Mouse (Mus musculus) layer of hippocampus, adult 9-10 months (tissue): ENCODE measurements at regions not wholly inside any gene's neighbourhood (a gene's known extent, or its start where the extent isn't known, plus 50 kb on each side); places are given as distances from the start of the nearest gene placed in this dataset.

Source experiments
- DNase-seq: peaks from one replicate; pipeline ENCODE4 v3.0.0; 2022; ENCODE audit warnings: low spot score

DNA sequence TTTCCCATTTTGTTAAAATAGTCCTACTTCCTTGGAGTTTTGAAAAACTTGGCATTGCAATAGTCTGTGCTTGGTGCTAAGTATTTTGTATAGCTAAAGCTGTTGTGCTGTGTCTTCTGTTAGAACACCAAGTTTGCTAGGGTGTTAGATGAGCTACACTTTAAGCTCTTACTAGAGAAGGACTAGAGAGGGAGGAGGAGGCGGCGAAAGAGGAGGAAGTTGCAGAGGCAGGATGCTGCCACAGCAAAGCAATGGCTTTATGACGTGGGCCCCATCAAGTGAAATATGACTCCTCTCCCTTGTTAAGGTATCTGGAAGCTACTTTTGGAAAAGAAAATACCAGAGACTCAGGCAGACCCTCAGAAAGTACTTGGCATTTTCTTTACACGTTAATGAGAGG is 167.8 kb upstream of the Pik3r1 start:
- DNase-seq = no peak

DNA sequence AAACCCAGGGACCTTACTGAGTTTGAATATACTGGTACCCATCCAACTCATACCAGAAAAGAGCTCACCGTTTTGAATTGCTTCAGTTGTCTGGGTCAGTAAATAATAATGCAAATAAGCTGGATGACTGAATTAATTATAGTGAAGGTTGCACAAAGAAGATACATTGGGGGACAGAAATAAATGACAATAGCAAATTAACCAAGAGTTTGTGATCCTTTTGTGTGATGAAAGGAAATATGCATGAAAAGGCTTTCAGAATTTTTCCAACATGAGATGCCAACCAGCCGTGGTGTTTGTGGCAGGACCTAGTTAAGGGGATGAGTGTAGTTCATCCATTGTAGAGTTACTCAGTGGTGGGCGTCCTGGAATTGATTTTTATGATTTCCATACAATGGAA is 186.5 kb upstream of the Pik3r1 start:
- no peak for DNase-seq

DNA sequence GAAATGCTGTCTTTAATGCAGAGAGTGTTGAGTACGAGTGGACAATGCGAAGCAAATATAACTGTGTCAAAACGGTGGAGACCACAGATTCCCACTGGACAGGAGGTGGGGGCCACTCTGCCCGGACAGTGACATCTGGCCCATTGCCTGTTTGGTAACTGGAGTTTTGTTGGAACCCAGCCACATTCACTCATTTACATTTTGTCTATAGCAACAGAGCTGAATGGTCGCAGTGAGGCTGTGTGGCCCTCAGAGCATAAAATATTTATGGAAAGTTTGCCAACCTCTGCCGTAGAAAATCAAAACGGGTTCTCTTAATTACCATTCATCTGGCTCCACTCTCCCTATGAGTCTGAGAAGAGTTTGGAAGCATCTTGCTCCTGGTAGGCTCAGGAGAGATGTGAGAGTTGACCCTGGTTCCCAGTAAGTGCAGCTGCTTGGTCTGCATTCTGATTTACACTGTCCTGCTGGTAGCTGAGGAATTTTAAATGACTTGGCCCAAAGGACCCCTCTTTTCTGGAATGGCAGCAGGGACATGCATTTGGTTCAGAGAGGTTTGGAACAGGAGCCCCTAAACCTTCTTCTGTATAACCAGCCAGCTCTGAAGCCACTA is 187.9 kb upstream of the Pik3r1 start:
- DNase-seq = no peak

DNA sequence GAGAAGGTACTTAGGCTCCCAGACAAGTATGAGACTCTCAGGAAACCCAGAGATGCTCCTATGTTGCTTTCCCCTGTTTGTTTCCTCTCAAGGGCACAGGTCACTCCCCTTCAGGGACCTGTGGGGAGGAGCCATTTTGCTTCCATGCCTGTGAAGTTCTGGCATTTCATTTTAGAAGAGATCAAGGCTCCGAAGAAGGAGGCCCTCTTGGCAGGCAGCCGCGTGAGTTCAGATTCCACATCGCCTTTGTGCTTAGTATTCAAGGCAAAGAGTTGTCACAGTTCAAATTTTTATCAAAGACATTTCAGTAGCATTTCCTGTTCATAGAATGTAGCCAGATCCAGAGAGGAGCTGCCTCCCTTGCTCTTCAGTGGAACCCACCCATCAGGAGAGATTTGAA is 189.8 kb upstream of the Pik3r1 start:
- DNase-seq = no peak

DNA sequence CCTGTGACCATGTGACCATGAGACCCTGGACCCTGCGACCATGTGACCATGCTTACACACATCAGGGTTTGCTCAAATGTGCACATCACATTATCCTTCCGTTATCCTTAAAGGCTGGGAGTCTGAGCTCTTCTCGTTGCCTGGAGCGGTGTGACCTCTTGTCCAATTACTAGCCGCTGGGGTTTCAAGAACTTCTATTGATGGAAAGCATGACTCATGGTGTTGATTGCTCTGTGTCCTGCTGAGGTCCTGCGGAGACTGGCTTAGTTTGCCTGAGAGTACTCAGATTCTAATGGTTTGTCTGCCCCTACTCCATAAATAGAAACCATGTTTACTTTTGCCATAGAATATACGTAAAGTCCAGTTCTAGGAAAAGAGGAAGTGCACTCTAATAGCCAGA is 197.5 kb upstream of the Pik3r1 start:
- DNase-seq = no peak

DNA sequence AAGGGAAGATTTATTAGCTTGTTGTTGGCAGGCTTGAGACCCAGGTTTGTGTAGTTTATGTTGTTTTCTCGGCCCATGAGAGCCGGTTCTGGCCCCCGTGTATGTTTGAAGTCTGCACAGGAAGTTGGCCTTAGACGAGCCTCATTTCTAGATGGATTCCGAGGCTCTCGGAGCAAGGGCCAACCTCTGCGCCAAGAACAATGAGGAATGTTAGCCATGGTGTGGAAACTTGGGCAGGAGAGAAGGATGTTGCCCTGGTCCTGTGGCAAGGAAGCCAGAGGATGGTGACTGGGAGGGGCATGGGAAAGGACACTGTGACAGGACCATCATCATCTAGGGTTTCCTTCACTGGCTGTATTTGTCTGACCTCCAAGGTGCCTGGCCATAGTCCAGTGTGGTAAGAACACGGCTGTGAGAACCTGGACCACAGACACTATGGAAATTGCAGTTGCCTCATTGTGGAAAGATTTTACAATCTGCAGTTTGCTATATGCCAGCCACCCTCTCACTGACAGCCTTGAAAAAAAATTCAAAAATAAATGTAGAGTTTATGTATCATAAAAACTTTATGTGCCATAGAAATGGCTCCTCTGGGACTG is 198.9 kb upstream of the Pik3r1 start:
- no peak for DNase-seq

DNA sequence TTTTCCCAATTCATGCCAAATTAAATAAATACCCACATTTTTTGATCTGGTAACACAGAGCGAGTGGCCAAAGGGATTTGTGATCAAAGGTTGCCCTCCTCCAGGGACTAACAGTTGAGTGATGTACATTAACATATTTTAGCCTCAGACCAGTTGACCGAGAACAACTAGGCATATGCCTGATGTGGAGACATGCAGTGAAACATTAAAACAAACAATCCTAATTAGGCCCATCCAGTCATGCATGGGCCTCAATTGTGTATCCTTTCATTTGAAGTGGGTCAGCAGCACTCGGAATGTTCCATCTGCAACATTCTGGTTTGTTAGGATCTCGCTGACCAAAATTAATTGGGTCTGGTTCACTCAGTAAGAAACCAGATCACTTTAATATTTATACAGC is 199.4 kb upstream of the Pik3r1 start:
- no peak for DNase-seq

DNA sequence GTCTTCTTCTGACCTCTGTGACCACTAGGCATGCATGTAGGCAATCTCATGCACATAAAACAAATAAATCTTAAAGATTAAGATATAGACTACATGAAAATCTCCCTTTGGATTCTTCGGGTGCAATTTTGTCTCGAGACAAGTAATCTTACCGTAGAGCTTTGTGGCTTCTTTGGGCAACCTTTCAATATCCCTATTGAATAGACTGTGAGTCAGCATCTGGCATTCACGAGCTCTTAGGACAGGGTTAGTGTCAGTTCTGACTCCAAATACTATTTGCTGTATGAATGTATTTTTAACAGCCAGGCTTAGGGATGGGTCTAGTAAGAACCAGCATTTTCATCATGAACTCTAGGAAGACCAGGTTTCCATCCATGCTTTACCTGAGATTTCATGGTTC is 208.7 kb upstream of the Pik3r1 start:
- DNase-seq = no peak

DNA sequence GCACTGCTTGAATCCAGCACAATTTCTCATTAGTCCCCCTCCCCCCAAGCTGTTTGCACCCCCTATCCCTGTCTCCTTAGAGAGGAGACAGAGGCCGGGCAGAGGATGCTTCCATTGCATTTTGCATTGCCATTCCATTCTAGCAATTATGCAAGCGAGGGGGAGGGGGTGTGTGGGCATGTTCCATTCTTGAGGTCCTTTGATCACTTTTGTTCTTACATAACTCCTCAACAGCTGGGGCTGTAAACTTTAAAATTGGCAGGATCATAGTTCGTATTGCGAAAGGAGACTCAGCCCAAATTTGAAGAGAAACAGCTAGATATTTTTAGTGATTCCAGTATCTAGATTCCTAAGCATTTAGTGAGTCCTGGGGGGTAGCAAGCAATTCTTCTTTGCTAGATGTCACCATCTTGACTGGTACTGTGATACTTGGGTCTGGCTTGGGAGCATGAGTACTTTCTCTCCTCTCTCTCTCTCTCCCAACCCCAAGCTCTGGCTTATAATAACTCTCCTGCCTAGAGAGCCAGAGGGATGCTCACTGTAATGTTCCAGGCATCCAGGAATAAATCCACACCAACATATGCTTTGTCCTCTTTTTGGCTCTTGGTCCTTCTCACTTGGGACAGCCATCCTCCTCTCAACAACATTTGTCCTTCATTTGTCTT is 212.3 kb upstream of the Pik3r1 start:
- DNase-seq = no peak

DNA sequence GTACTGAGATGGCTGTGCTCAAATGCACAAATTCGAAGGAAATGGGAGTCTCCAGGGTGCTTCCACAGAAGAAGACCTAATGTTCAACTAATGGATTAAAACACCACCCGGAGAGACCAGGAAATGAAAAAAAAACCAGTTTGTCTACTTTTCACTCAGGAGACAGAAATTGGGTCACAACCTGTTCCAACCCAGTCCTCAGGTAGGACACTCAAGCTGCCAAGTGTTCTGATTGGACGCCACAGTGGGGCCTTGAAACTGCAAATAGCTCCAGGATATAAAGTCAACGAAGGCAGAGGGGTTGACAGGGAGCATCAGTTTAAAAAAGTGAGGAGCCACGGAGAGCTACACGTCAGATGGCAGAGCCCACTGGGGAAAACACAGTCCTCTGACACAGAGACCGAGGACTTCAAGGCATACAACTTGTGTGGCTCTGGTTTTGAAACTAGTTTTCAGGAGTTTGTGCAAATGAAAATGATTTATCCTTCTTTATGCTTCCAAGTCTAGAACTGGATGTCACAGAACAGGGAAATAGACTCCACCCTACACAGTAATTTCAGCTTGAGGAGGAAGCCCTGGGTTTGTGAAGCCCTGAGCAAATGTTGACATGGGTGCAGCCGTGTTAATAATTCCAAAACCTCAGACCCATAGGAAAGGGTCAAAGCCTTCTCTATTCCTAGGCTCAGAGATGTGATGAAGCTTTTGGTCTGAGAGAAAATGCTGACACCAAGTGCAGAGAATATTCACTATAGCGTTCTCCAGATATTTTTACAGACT is 220.8 kb upstream of the Pik3r1 start:
- no peak for DNase-seq

DNA sequence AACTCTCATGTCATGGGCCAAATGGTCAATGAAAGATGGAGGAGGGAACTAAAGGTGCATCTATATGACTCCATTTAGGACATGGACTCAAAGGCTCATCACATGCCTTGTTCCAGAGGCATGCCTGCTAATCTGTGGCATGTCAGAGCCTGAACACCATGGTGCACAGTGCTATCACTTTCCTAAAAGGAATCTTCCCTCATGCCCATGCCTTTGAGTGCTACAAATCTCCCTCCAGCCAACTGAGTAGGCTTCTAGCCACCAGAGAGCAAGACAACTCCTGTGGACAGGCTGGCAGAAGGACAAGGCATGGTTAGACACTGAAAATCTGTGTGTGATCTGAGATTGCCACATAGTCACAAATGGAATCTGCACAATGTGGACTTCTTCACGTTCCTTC is 223.7 kb upstream of the Pik3r1 start:
- no peak for DNase-seq

DNA sequence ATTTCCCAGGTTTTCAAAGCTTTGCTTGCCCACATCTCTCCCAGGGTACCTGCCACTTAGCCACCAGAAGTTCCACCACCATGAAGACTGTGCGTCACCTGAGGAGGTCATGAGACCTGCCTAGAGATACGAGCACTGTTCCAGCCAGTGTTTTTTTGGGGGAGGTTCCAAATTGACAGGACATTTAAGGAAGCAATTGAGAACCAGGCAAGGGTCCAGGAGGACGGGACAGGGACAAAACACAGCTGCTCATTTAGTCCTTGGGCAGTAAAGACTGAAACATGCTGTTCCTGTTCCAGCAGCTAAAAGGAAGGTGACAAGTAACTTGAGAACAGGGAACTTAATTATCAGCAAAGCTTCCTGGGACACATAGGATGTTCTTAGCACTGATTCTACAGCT is 226.8 kb upstream of the Pik3r1 start:
- no peak for DNase-seq

DNA sequence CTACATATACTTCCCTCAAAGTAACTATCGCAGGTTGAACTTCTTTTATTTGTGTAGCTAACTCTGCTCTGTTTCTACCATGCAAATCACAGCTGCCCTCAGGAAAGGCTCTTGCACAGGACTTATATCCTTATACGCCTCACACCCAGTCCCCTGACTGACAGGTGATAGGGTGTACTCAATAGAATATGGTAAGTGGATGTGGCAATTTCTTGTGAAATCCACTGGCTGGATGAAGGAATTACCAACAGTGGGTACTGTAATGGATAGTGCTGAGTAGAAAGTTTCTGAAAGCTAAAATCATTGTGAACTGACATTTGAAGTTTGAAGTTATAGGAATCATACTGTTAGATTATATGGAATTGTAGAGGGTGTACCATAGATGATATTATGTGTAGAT is 227.5 kb upstream of the Pik3r1 start:
- no peak for DNase-seq

DNA sequence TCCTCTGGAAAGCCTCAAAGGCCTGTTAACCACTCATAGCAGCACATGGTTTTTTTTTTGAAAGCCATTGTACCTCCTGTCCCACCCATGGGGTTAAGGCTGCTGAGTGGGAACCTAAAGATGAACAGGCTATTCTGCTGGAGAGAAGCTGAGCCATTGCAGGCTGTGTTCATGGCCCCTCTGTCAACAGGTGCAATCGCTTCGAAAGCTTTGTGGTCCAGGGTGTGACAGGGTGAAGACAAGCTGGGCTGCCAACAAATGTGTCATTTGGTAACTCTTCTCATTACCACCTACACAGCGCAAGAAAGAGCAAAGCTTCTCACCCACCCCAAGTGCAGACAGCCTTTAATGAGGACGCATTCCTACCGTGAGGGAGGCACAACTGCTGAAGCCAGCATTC is 228.1 kb upstream of the Pik3r1 start:
- DNase-seq = no peak

DNA sequence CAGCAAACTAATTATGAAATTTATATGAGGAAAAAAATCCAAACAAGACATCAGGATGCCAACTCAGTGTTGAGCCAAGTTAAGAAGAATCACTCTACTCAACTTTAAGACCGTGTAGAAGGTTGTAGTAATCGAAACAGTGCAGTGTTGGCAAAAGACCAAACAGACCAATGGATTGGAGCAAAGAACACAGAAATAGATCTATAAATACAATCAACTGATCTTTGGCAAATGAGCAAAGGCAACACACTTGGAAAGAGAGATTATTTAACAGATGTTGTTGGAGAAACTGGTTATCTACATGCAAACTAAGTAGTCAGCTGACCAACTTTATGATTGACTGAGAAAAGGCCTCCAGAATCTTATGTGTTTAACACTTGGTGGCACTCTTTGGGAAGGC is 229.4 kb upstream of the Pik3r1 start:
- no peak for DNase-seq

DNA sequence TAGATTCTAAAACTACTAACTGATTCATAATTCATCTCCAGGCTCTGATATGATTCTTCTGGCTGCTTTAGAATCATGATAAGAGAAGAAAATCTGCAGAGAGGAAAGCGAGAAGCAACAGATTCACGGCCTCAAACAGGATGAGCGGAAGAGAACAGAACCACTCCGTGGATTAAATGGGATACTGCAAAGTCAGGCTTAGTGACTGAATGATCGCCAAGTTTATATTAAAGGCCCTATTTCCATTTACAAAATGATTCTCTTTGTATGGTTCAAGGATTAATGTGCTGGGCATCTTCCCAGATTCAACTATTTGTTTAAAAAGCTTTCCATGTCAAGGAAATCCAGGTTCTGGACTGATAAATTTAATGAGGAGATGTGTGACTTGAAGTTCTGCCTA is 238.5 kb upstream of the Pik3r1 start:
- no peak for DNase-seq

DNA sequence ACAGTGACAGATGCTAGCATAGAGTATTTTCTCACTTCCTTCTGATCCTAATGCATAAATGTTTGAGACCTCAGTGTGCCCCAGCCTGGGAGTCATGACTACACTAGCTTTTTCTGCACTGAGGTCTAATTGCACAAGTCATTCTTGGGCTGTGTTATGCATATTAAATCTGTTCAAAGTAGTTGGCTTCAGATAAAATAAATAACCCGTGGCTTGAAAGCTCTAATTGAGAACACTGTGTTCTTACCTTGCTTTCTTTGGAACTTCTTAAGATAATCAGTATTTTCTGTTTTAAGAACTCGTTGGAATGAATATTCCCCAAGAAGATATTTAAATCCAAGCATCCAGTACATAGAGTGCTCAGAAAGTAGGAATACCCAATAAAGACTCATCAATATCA is 243.9 kb upstream of the Pik3r1 start:
- no peak for DNase-seq

DNA sequence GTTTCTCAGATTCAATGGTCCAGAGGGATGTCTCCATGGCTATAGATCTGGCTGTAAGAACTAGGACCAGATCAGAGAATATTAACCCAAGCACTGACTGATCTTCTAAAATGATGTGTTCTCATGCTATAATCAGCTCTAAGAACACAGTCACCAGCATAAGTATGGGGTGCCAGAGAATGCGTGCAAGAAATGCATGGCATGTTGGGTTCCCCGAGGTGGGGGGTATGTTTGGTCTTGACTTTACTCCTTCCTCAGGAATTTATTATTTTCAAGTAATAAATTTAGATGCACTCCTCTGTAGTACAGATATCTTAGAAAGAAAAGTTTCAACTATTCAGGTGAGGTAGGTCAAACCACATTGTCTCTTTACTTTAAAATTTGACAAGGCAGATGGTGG is 246.5 kb upstream of the Pik3r1 start:
- DNase-seq = no peak

DNA sequence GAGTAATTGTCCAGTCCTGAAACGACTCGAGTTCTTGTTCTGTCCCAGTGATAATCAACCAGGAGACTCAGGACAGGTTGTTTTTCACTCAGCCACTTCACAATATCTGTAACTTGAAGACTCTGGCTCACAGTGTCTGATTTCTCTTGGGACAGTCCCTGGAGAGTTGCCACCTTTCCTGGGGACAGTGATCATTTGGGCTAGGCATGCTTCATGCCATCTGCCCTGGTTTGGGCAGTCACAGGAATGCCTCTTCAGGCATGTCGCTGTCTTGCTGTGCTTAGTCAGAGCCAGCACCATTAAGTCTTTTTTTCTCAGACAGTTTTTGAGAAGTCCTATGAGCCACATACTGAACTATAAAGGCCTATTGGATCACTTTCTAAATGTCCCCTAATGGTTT is 246.9 kb upstream of the Pik3r1 start:
- DNase-seq = no peak

DNA sequence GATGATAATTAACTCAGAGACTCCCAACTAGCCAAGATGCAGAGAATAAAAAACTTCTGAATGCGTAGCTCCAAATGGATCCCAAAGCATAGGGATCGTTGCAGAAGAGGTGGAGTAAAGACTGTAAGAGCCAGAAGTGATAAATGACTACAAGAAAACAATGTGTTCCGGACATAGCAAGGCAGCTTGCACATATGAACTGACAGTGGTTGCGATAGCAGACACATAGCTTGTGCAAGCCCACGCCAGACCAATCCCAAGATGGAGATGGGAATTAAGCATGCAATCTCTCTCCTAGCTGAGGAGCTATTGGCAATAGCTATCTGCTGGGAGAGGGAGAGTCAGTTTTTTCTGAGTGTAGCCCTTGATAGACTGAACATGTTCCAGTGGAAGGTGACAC is 248.5 kb upstream of the Pik3r1 start:
- no peak for DNase-seq

DNA sequence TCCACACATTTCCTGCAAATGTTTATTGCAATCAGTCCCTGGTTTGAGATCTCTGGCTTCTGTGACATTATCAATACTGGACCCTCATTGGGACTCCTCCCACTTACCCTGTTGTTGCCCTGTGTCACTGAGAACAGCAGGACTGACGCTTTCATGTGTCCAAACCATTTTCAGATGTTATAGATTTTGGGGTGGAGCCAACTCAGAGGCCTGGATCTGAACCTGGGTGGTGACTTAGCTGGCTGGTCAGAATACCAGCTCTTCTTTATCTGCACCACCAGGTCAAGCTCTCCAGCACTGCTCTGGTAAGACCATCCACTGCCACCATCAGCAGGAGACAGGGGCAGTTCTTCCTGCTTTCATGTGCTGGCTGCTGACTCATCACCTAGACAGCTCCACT is 254.3 kb upstream of the Pik3r1 start:
- no peak for DNase-seq

DNA sequence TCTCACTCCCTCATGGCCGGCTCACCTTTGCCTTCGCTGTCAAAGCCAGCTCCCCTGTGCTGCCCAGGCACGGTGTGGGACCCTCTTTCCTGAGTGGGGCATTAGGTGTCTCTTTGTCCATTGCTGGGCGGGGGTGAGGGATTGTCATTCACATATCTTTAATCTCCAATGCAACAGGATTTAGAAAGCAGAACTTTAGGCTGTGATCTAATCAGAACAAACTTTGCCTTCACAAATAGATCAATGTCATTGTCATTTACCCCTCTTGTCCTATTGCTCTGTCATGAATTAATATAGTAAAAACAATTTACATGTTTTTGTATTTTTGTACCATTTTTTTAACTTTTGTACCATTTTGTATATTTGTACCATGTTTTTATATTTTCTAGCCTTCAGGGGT is 254.7 kb upstream of the Pik3r1 start:
- DNase-seq = no peak

DNA sequence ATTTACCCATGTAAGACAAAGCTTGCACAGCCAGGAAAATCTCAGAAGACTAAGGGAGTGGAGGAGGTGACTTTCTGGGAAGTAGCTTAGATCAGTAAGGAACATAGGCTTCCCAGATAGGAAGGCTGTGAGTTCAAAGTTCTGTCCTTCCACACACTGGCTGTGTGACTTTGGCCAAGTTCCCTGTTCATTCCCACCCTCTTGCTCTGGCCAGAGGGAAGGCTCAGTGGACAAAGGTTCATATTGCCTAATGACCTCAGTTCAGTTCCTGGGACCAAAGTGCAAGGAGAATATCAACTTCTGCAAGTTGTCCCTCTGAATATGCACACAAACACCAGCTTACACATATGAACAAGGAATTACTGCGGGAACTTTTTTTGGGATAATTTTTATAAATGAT is 255.6 kb upstream of the Pik3r1 start:
- no peak for DNase-seq
